15 mouse cellular contexts compared by ENCODE assay signal in the genomic region with DNA sequence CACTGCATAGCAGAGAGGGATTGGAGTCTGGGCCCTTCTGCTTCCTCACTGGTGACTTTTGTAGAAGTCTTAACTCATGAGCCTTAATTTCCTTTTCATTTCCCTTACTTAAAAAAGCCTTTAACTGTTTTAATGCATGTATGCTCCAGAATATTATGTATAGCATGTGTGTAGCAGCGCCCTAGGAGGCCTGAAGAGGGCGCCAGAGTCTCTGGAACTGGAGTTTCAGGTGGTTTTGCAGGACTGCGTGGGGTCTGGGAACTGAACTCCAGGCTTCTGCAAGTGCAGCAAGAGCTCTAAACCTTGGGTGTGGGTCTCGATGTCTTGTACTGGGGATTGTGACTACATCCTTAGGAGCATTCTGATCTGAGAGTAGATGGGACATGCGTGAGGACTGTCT. TPM values are rescaled to one million over a fixed set of nuclear protein-coding genes. Genes with fewer than 3 reads are reported as not detected.
A peak's percentile ranks its signal among the peaks of the same experiment; 100 is the strongest.
DNase-seq lines count a peak whose midpoint lies in the region; ATAC-seq and TF ChIP-seq lines count a peak whose summit lies in the region.
"Had no signal": no experiment of that assay in that cellular context is flagged by ENCODE, and none has a peak within 500 bp of the region (broad histone marks: within the 10 kb centered on the region; RNA-seq: fewer than 3 reads in every experiment).

No protein-coding gene starts in this region.

- H3K4me2 ChIP-seq in forebrain, postnatal 0 days (ENCODE audit: low read depth): no peak overlapping the region
- no peak overlapping the region for H3K4me2 ChIP-seq in forebrain, embryonic 11.5 days (ENCODE audit: low read depth, low read length, severe bottlenecking)
- H3K4me2 ChIP-seq: hindbrain, embryonic 15.5 days; stomach, embryonic 15.5 days had no signal

- TF ChIP-seq POLR2A in brain, embryonic 14.5 days (IDR thresholded peaks at IDR 0.05; ENCODE audit: borderline replicate concordance, extremely low read depth, insufficient read depth, insufficient read length, poor library complexity, severe bottlenecking): no peak

- TF ChIP-seq CTCF in forebrain, postnatal 0 days (IDR thresholded peaks at IDR 0.05; ENCODE audit: low read depth): 0 out of 2 replicates have a peak, but pooled peaks have one; percentile 7
- peak; percentile 59 for TF ChIP-seq CTCF in layer of hippocampus, adult 2 months (conservative IDR thresholded peaks at IDR 0.05)
- peak; percentile 20; the same call in 1 of the 2 replicates for TF ChIP-seq CTCF in brain, embryonic 14.5 days (IDR thresholded peaks at IDR 0.05; ENCODE audit: borderline replicate concordance, extremely low read depth, insufficient read depth, insufficient read length)

- no peak overlapping the region for H3K27ac ChIP-seq in forebrain, postnatal 0 days (ENCODE audit: low read depth, low read length)
- H3K27ac ChIP-seq in forebrain, embryonic 11.5 days (ENCODE audit: low read depth, low read length): no peak overlapping the region
- H3K27ac ChIP-seq in layer of hippocampus, adult 2 months: no peak overlapping the region
- H3K27ac ChIP-seq: hindbrain, embryonic 15.5 days had no signal

- H3K9me3 ChIP-seq in forebrain, postnatal 0 days (ENCODE audit: low read length): no peaks in the 10 kb centered on the region
- no peaks in the 10 kb centered on the region for H3K9me3 ChIP-seq in forebrain, embryonic 11.5 days (ENCODE audit: control insufficient read depth, low read length)
- H3K9me3 ChIP-seq: hindbrain, embryonic 15.5 days; megakaryocyte, embryonic 14.5 days; stomach, embryonic 15.5 days had no signal

- H3K36me3 ChIP-seq in forebrain, postnatal 0 days (ENCODE audit: insufficient read depth): no peaks in the 10 kb centered on the region
- H3K36me3 ChIP-seq in forebrain, embryonic 11.5 days (ENCODE audit: control insufficient read depth, insufficient read depth, low read length): no peaks in the 10 kb centered on the region
- H3K36me3 ChIP-seq: hindbrain, embryonic 15.5 days; stomach, embryonic 15.5 days had no signal

- H3K9ac ChIP-seq in forebrain, postnatal 0 days: no peak overlapping the region
- no peak overlapping the region for H3K9ac ChIP-seq in forebrain, embryonic 11.5 days (ENCODE audit: low read length)
- H3K9ac ChIP-seq: hindbrain, embryonic 15.5 days; stomach, embryonic 15.5 days had no signal

- WGBS in forebrain, postnatal 0 days: 81% methylated on average over 5 of the region's 5 CpGs
- 76% methylated on average over 5 of the region's 5 CpGs for WGBS in forebrain, embryonic 11.5 days

- DNase-seq in forebrain, postnatal 0 days: no peak
- no peak for DNase-seq in forebrain, embryonic 11.5 days (ENCODE audit: low spot score)
- DNase-seq in layer of hippocampus, adult 2 months (ENCODE audit: low spot score in 2 of 2): no peak
- no peak for DNase-seq in layer of hippocampus, adult 11-12 months (ENCODE audit: low spot score)
- peak; percentile 21 for DNase-seq in 416B (ENCODE audit: low read depth)
- no peak for DNase-seq in brain, embryonic 14.5 days (ENCODE audit: low read depth)
- DNase-seq in adrenal gland, postnatal 10 days: no peak
- no peak for DNase-seq in cerebellum, adult 8-10 months
- DNase-seq: gastrocnemius, postnatal 10 days had no signal

- no peaks in the 10 kb centered on the region for H3K27me3 ChIP-seq in forebrain, postnatal 0 days (ENCODE audit: insufficient read depth, low read length)
- no peaks in the 10 kb centered on the region for H3K27me3 ChIP-seq in forebrain, embryonic 11.5 days (ENCODE audit: control insufficient read depth, insufficient read depth, low read length)
- H3K27me3 ChIP-seq: hindbrain, embryonic 15.5 days; stomach, embryonic 15.5 days had no signal

- no peaks in the 10 kb centered on the region for H3K4me1 ChIP-seq in forebrain, postnatal 0 days (ENCODE audit: insufficient read depth)
- no peaks in the 10 kb centered on the region for H3K4me1 ChIP-seq in forebrain, embryonic 11.5 days (replicated peaks; ENCODE audit: control insufficient read depth, insufficient read depth, low read length)
- H3K4me1 ChIP-seq: hindbrain, embryonic 15.5 days had no signal

- H3K4me3 ChIP-seq in forebrain, postnatal 0 days (ENCODE audit: low read depth, low read length): no peak overlapping the region
- H3K4me3 ChIP-seq in forebrain, embryonic 11.5 days (ENCODE audit: low read depth, low read length): no peak overlapping the region
- H3K4me3 ChIP-seq in layer of hippocampus, adult 2 months: no peak overlapping the region
- H3K4me3 ChIP-seq: hindbrain, embryonic 15.5 days; megakaryocyte, embryonic 14.5 days; stomach, embryonic 15.5 days had no signal

- no peak for ATAC-seq in forebrain, postnatal 0 days
- ATAC-seq in forebrain, embryonic 11.5 days (replicated peaks; ENCODE audit: low FRiP score): no peak
- ATAC-seq: activated CD4-positive, CD25-positive, alpha-beta regulatory T cell, adult 4 months had no signal

RNA-seq across cellular contexts. Expression of a gene that starts 15.9 kb away (rescaled TPM):
- 0.43 TPM in 1 of 2 replicates, not detected in the other for total RNA-seq in forebrain, postnatal 0 days (2014; rRNA removed)
- polyA plus RNA-seq in forebrain, postnatal 0 days (2015; fragmentation: Nextera tagmentation; extraction: Ambion mirVana): 0.04 and 0.07 TPM in 2 replicates
- not detected in 2 replicates for polyA plus RNA-seq in forebrain, embryonic 11.5 days (2014; fragmentation: Nextera tagmentation; extraction: Ambion mirVana)
- under 1 TPM; 0.64 to 0.67 TPM for total RNA-seq in layer of hippocampus, adult 2 months (2021)
- 0.06 and 0.16 TPM in 2 replicates for polyA plus RNA-seq in brain, embryonic 14.5 days (2012; rRNA removed)
- total RNA-seq in adrenal gland, postnatal 10 days (2021): 10 to 100 TPM in 1 of 2 experiments, 1 to 10 TPM in 1; 3.1 to 12.0 TPM

RNA-seq across cellular contexts. Expression of a gene that starts 41.3 kb away (rescaled TPM):
- total RNA-seq in forebrain, postnatal 0 days (2014; rRNA removed): 0.48 TPM in 1 of 2 replicates, not detected in the other
- 0.12 TPM in 1 of 2 replicates, not detected in the other for polyA plus RNA-seq in forebrain, postnatal 0 days (2015; fragmentation: Nextera tagmentation; extraction: Ambion mirVana)
- polyA plus RNA-seq in forebrain, embryonic 11.5 days (2014; fragmentation: Nextera tagmentation; extraction: Ambion mirVana): not detected in 2 replicates
- not detected for total RNA-seq in layer of hippocampus, adult 2 months (2021)
- 0.03 TPM in 2 replicates for polyA plus RNA-seq in brain, embryonic 14.5 days (2012; rRNA removed)
- total RNA-seq in adrenal gland, postnatal 10 days (2021): under 1 TPM; 0.58 to 0.66 TPM
- total RNA-seq: layer of hippocampus, adult 8-10 months had no signal
- polyA plus RNA-seq: activated CD4-positive, CD25-positive, alpha-beta regulatory T cell, adult 4 months; hindbrain, embryonic 15.5 days; neural tube, embryonic 14.5 days had no signal

Comparison
In these comparisons a context has a peak if more than half of its experiments do, and no peak if none do; other contexts are left out.
1. CTCF ChIP-seq: peak in every context shown above with its lines; median percentile 59 in layer of hippocampus, adult 2 months; 20 in brain, embryonic 14.5 days; 7 in forebrain, postnatal 0 days.